Mouse (Mus musculus) adrenal gland, adult 18-20 months (tissue): Measurements from ENCODE around the gene Prkcq. TPM values are rescaled to one million over a fixed set of nuclear protein-coding genes. Genes with fewer than 3 reads are reported as not detected.

Experiments used
- DNase-seq, 2 experiments: peaks; one replicate each; pipeline ENCODE4 v3.0.0; 2021 to 2022; ENCODE audit warnings: low spot score in 2 of 2
- total RNA-seq, 2 experiments: library from RNA; stranded (reverse); gene quantifications; 1 replicate in 1 of 2; 2 replicates in 1 of 2; pipeline ENCODE4 v1.2.3; 2021

The Prkcq gene
- total RNA-seq, 2 experiments from 2014 or later, result 1.1 to 1.8 TPM

GRCm38 (mm10) chr2:11183991-11184390, 12.1 kb downstream of the Prkcq start:
- no peak for DNase-seq

GRCm38 (mm10) chr2:11186586-11186985, 14.7 kb downstream of the Prkcq start:
- no peak for DNase-seq

- no peak for DNase-seq
These were observed 15.3 kb downstream of the Prkcq start for GRCm38 (mm10) chr2:11187166-11187565.

DNA sequence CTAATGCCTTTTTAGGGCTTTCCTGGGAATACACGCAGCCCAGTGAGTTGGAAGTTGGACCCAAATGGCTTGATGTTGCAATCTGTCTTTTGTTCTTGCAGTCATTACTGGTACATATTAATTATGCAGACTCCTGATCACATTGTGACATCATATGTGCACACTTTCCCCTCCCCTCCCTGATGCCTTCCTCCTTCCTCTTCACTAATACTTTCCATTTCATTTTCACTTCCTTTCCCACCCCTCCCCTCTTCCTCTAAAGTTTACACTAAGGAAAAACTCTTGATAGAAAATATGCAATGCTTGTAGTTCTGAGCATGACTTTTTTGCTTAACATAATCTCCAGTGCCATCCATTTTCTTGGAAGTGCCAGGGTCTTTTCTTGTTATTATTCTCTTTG, 16.4 kb downstream of the Prkcq start:
- DNase-seq, result no peak

DNA sequence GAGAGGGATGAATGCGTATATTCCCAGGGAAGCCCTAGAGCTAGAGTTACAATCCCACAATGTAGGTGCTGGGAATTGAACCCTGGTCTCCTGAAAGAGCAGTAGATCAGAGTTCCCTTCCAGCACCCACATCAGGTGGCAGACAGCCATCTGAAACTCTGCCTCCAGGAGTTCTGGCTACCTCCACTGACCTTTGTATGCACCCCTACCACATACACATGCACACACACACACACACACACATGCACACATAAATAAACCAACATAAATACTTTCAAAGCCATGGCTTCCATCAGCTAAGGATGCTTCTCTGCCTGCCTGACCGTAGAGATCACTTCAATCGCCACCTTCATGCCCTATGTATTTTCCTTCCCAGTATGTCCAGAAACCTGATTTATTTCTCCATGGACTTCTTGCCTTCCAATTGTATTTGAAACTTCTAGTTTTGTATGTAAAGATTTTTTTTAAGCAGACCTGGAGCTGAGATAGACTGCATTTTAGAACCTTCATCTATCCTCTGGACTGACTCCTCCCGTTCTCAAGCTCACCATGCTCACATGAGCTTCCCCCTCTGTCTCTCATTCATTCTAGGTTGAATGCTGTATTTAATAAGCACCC, 17.4 kb downstream of the Prkcq start:
- no peak for DNase-seq

GRCm38 (mm10) chr2:11192281-11193098, 20.6 kb downstream of the Prkcq start:
- DNase-seq, result no peak

GRCm38 (mm10) chr2:11193099-11193618, 21.3 kb downstream of the Prkcq start:
- no peak for DNase-seq

DNA sequence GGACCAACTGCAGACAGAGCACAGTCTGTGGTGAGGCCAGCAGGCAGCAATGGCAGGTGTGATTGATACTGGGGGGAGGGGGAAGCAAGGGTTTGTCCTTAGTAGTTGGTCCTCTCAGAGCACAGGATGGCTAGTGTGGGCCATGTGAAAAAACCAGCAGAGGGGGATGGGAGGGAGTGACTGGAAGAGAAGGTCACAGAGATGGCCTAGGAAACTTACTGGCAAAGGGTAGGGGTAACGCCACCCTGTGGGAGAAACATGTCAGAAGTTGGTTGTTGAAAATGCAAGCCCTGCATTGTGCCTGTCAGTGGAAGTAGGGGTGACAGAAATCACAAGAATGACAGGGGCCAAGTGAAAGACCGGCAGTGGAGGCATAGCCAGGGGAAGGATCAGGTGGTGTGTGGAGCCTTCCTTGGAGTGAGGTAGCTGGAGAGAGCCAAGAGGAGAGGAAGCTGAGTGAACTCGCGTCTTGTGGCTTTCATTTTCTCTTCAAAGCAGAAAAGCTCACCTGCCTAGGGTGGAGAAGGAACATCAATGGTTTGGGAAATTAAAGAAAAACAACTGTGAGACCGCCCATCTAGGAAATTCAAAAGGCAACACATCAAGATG, 22.9 kb downstream of the Prkcq start:
- DNase-seq, result no peak

DNA sequence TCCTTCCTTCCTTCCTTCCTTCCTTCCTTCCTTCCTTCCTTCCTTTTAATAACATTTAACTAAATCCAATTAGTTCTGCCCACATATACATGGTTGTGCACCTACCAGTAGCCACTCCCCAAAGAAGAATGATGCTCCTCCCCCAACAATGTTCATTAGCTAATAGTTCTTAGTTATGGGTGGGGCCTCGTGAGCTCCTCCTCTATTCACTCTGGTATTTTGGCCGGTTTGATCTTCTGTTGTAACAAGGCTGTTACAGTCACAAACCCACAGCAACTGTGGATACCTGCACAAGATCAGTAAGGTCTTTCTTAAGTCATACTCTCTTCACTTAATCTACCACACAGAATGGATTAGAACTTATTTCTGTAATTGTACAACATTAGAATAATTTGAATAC, 24.2 kb downstream of the Prkcq start:
- DNase-seq, result no peak

DNA sequence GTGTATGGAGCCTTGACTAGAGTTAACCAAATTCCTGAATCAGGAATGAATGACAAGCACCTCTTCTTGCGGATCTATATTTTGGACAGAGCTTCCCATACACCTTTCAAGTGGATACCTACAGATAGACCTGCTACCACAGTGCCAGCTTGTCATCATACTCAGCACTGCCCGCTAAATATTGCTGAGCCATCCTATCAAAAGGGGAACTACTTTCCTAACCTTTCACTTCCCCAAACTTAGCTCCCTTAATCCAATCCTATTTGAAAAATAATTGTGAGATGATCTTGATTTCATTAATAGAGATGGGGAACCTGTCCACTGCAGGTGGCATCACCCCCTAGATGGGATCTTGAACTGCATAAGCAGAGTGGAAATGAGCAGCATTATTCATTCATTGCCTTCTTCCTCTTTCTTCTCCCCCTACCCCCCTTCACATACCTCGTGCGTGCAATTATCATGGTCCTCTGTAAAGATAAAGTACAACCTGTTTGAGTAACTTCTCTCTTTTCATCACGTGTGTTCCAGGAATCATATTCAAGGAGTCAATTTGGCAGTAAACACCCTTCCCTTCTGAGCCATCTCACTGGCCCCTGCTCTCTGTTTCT, 25.1 kb downstream of the Prkcq start:
- no peak for DNase-seq

DNA sequence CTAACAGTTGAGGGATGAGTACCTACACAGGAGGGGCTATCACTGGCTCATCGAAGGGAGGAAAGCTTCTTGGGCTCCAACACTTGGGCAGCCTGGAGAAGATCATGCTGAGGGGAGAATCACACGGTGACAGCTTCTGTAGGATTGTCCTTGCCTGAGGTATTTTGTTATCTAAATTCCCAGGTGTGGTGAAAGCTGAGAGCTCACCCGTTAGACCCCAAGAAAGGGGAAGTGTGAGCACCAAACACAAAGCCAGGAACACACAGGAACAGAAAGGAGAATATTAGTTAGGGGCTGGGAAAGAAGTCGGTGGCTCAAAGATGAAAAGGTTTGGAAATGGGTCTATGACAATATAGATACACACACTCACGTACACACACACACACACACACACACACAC, 27.7 kb downstream of the Prkcq start:
- DNase-seq, result no peak

DNA sequence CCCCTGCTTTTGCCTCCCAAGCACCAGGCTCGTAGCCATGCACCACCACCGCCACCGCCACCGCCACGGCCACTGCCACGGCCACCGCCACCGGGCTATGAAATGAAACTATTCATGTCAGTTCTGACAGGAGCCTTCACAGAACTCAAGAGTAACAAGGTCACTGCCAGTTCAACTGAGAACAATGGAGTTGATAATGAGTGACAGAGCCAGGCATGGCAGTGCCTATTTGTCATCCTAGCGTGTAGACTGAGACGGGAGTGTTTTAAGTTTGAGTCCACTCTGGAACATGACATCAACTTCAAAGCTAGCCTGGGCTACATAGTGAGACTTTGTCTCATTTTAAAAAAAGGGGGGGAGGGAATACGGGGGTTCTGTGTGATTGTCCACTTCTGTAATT, 30.9 kb downstream of the Prkcq start:
- DNase-seq, result no peak

GRCm38 (mm10) chr2:11203261-11203660, 31.4 kb downstream of the Prkcq start:
- no peak for DNase-seq

- DNase-seq, result no peak
These were observed 32.3 kb downstream of the Prkcq start for GRCm38 (mm10) chr2:11204232-11204631.

DNA sequence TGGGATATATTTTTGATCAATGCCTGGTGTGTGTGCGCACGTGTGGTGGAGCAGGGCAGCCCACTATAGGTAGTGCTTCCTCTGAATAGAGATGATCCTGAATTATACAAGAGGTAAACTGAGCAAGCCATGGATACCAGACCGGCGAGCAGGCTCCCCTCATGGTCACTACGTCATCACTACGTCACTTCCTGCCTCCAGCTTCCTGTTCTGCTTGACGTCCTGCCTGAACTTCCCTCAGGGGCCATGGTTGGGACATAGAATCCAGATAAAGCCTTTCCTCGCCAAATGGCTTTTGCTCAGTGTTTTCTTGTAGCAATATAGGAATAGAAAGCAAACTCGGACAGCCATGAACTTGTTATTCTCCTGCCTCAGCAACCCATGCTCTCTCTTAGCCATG, 33.1 kb downstream of the Prkcq start:
- no peak for DNase-seq

DNA sequence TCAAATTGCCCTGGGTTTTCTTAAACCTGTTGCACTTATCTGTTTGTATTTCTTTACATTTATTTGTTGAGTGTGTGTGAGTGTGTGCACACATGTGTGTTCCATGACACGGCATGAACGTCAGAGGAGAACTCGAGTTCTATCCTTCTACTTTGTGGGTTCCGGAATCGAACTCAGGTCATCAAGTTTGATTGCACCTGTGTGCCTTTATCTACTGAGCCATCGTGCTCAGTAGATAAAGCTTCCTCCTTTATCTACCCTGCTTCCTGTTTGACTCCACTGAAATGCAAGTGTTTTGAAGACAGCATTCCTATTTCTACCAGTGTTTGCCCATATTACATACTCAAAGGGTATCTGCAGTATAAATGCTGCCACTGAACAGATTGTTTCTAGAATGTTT, 33.8 kb downstream of the Prkcq start:
- DNase-seq, result no peak

GRCm38 (mm10) chr2:11208263-11208662, 36.4 kb downstream of the Prkcq start:
- DNase-seq, result no peak

DNA sequence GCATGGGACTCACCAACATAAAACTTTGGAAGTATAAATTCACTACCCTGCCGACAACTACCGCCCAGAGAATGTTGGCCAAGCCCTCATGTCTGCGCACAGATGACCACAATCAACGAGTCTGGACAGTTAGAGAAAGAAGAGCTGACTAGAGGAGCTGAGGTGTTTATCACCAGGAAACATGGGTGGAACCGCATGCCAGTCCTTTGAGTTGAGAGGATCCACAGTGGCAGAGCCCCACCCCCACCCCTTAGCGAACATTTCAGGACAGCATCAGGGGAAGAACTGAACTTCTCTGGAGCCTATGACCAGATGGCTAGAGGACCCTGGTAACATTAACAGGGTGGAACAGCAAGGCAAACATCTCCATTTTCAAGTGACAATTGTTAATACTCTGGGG, 37.4 kb downstream of the Prkcq start:
- no peak for DNase-seq

DNA sequence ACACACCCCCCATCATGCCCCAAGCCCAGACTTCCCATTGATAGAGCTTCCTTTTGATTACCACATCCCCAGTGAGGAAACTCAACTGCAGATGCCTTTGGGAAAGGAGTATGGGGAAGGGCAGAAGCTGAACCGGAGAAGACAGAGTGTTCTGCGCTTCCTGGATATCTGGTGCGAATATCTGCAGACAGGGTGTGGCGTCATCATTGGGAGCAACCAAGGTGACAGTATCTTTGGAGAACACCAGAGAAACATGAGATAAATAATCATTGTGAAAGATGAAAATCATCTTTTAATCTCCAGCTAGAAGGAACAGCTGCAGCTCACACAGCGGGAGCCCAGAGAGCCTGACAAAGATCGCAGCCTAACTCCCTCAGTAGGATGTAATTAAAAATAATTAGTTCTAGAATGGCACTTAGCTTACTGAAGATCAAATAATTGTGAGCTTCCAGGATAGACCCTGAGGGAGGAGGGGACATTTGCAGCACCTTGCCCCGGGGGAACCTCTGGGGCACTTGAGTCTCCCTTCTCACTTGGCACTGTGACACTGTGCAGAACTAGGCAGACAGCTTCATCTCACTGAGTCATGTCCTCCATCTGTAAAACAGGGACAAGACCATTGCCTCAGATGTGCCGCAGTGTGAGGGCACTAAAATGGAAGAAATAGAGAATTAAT, 38.5 kb downstream of the Prkcq start:
- DNase-seq, result no peak

DNA sequence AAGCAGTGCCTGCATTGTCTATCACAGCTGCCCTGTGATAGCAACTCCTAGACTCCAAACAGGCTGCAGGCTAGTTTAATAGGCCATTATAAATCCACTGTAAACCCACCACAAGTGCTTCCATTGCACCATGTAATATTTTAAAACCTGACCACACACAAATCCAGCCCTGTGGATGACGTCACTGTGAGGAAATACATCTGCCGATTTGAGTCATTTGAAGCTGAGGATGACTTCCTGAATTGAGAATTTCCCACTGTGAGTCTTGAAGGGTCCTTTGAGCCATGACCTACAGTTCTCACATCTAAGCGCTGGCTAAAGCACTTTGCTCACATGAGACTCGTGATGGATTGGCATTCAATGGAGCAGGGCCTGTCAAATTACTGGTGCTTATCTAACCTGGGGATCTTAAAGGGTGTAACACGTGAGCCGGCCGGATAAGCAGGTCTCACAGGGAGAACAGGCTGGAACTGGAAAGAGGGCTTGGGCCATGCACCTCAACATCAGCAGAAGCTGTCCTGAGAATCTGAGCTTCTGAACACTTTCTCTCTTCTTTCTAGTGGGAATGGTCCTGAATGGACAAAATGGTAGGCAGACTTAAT, 40.2 kb downstream of the Prkcq start:
- no peak for DNase-seq

DNA sequence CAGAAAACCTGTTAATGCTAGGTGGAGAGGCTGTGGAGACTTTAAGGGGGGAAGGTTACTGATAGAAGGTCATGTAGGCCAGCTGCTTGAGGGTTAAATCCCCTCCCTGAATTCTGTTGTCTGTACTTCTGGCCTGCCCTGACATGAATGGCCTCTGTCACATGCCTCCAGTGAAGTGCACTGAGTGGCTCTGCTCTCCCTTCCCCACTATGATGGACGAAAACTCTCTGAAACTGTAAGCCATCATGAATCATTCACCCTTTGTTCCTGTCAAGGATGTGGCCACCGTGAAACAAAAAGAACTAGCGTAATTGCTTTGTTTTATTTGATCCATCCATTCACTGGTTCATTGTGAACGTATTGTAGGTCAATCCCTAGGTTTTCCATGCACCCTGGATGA, 44.5 kb downstream of the Prkcq start:
- DNase-seq, result no peak
